Mouse (Mus musculus) brain, embryonic 14.5 days (tissue): ENCODE results near the gene Ift81.

Source experiments
- CTCF ChIP-seq: fragments of 200-500 bp; IDR thresholded peaks from 2 replicates; pipeline ENCODE4 v1.5.1; 2012; ENCODE audit warnings: inconsistent platforms, mild to moderate bottlenecking, moderate library complexity, borderline replicate concordance; ENCODE audit not compliant: insufficient read depth, insufficient read length; ENCODE audit errors: extremely low read depth
- POLR2A ChIP-seq: fragments of 200-500 bp; IDR thresholded peaks from 2 replicates; pipeline ENCODE4 v1.6.1; 2012; ENCODE audit warnings: mild to moderate bottlenecking, inconsistent platforms, borderline replicate concordance; ENCODE audit not compliant: poor library complexity, insufficient read depth, insufficient read length, severe bottlenecking; ENCODE audit errors: extremely low read depth

- TF ChIP-seq CTCF = no peak
- TF ChIP-seq POLR2A = no peak
Observed at GRCm38 (mm10) chr5:122526405-122526804, 87.9 kb downstream of the Ift81 start.
